Mouse (Mus musculus): ENCODE data around the gene Chd1.
"Not testable (repeated sequence)": the region's sequence is repeated elsewhere in the genome, so short reads cannot be mapped to it uniquely, and the experiment has no call there.

The Chd1 gene

GRCm38 (mm10) chr17:15737346-15737917, 32.7 kb downstream of the Chd1 start:
- DNase-seq (ENCODE audit: low spot score): no peak

DNA sequence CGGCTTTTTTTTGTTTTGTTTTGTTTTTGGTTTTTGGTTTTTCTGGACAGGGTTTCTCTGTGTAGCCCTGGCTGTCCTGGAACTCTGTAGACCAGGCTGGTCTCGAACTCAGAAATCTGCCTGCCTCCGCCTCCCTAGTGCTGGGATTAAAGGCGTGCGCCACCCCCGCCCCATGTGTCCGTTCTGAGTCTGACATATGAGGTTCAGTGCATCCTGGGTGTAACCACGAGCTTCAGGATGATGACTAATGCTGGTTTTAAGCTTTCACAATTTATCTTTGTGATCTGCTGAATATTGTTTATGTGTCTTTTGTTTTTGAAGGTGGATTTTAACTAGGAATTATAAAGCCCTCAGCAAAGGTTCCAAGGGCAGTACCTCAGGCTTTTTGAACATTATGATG, 37.1 kb downstream of the Chd1 start:
- DNase-seq (ENCODE audit: low spot score): no peak

DNA sequence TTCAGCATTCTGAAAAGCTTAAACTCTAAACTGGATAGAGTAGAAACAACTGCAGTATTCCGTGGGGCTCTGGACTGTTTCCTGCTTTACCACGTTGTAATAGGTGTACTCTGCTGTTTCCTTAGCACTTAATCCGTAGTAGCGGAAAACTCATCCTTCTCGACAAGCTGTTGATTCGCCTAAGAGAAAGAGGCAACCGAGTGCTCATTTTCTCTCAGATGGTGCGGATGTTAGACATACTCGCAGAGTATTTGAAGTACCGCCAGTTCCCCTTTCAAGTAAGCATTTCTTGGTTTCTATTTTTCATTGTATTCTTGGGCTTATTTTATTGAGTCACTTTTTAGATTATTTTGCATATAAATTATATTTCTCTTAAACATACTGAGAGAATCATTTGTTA, 38.2 kb downstream of the Chd1 start:
- DNase-seq (ENCODE audit: low spot score): no peak

DNA sequence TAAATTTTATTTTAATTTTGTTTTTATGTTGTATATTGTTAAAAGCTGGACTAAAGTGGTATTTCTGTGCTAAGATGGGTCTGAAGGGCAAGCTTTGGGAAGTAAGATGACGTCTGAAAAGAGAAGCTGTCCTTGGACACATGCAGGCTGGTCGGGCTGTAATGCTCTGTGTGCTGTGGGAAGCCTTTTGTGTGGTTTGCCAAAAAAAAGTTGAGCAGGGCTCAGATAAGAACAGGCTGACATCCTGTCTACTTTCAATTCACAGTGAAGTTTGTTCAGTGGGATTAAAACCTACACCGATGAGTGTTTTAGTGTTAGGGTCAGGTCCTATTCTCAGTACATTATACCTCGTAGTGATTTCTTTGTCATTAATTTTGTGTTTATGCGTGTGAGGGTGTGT, 38.6 kb downstream of the Chd1 start:
- DNase-seq (ENCODE audit: low spot score): no peak

- DNase-seq (ENCODE audit: low spot score): no peak
Observed at GRCm38 (mm10) chr17:15746696-15747095, 41.9 kb downstream of the Chd1 start.

GRCm38 (mm10) chr17:15748022-15748421, 43.3 kb downstream of the Chd1 start:
- no peak for DNase-seq (ENCODE audit: low spot score)

DNA sequence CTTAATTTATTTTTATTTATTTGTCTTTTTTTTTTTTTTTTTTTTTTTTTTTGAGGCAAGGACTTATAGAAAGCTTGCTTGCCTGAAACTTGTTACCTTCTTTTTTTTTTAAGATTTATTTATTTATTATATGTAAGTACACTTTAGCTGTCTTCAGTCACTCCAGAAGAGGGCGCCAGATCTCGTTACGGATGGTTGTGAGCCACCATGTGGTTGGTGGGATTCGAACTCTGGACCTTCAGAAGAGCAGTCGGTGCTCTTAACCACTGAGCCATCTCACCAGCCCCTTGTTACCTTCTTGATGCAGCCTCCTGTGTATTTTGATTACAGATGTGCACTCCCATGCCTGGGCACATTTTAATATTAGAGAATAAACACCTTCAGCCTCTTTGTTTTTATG, 46.5 kb downstream of the Chd1 start:
- not testable (repeated sequence) for DNase-seq (ENCODE audit: low spot score)

DNA sequence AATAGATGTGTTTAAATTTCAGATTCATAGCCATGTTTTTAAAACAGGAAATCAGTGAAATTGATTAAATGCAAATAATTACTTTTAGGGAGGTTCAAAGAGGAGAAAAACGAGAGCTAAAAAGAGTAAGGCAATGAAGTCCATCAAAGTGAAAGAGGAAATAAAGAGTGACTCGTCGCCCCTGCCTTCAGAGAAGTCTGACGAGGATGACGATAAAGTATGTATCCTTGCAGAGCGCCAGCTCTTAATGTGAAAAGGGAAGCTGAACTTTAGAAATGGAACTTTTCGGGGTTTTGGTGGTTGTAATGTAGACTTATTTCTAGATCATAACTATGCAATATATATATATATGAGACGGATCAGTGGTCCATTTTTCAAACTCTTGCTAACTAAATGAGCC, 56.4 kb downstream of the Chd1 start:
- DNase-seq (ENCODE audit: low spot score): no peak

DNA sequence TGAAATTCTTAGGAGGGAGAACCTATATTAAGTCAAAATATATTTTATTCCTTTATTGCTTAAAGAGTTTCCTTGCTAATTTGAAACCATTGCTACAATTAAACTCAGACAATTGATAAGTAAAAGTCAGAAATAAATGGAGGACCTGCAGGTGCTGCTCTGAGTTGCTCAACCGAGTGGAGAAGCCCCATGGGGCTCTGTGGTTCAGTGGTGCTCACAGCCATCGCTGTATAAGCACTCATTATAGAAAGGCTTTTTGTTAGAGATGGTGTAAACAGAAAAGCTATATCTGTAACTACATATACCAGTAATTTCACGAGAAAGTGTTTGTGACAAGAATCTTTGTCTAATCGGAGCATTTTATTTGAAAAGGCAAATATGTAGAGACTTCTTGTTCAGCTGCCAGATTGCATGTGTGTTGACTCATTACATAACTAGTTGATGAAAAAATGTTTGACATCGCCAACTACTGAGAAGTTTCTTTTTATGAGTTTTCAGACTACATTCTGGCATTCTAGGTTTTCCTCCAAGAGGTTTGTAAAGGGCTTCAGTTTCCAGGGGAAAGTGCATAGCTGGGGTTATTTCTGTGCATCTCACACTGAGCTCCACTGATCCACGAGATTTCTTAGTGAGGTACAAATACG, 64.4 kb downstream of the Chd1 start:
- DNase-seq (ENCODE audit: low spot score): no peak

- no peak for DNase-seq (ENCODE audit: low spot score)
Observed at GRCm38 (mm10) chr17:15773956-15774355, 69.2 kb downstream of the Chd1 start.

DNA sequence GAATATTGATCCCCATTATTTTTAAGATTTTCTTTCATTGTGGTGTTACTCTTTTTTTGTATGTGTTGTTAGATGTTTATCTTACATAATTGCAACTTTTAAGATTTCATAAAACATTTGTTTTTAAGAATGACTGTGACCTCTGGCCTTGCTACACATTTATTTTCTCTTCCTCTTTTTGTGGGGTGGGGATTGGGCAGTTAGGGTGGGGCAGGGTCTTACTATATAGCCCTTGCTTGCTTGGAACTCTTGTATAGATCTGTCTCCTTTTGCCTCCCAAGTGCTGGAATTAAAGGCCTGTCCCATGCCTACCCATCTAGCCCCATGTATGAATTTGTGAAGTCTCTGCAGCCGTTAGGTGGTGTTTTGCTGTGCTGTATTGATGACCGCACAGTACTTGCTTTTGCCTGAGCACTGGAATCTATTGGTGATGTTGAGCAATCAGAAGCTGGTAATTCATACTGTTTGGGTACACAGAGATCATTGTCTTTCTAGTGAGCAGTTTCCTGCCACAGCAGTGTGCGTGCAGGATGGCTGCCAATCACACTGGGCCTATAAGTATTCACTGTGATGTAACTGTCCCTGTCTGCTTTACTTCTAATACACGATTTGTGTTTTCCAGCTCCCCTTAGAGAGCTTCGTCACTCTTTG, 69.9 kb downstream of the Chd1 start:
- no peak for DNase-seq (ENCODE audit: low spot score)

- DNase-seq (ENCODE audit: low spot score): no peak
Observed at GRCm38 (mm10) chr17:15776349-15776748, 71.6 kb downstream of the Chd1 start.

- DNase-seq (ENCODE audit: low spot score): no peak
Observed at GRCm38 (mm10) chr17:15777979-15778378, 73.2 kb downstream of the Chd1 start.

- no peak for DNase-seq (ENCODE audit: low spot score)
Observed at GRCm38 (mm10) chr17:15787036-15787435, 82.3 kb downstream of the Chd1 start.

DNA sequence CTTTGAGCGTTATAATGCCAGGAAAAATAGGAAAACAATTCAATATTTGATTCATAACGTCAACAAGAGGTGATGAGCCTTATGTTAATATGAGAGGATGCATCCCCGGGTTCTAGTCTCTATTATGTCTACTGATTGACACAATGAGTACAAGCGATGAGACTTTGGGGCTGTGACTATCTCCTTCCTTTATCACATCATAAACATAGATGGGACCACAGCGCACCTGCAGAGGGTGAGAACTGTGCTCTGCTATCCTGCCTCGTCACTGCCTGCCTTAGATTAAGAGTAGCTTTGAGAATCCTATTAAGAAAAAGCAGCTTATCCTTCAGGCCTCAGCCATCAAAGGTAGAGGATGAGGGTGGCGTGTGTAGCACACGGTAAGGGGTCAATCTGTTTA, 85.9 kb downstream of the Chd1 start:
- no peak for DNase-seq (ENCODE audit: low spot score)

GRCm38 (mm10) chr17:15799195-15799793, 94.5 kb downstream of the Chd1 start:
- DNase-seq (ENCODE audit: low spot score): no peak

DNA sequence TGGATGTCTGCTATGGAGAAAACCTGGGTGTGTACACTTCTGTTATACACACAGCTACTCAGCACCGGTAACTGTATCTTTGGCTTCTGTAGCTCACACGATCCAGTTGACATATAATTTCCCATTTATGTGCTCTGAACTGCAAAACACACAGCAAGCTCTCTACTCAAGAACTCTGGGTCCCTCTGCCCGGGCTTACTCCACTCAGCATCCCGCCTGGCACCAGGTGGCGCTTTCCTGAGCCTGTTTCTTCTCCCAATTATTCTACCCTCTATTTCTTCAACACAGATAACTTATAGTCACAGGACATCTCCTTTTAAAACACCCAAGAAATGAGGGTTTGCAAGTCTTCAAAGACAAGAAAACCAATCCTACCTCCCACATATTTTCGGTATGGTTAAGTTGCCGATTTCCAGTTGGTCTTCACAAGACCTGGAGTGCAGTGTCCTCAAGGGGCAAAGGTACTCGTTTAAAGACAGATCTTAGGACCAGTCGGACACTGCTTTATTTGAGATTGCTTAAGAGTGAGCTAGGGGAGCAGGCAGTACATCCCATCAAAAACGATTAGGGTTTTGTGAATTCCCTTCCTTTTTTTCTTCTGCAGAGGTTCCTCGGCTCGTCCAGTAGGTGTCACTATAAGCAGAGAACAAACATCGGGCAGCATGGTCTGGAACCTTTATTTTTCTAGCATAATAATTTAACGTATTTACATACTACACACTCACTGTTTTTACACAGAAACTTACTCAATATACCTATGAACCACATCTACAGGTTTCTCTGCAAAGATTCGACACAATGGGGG, 99.4 kb downstream of the Chd1 start:
- DNase-seq (ENCODE audit: low spot score): no peak

- no peak for DNase-seq (ENCODE audit: low spot score)
Observed at GRCm38 (mm10) chr17:15807295-15807984, 102.7 kb downstream of the Chd1 start.

GRCm38 (mm10) chr17:15808015-15808414, 103.2 kb downstream of the Chd1 start:
- DNase-seq (ENCODE audit: low spot score): no peak

- no peak for DNase-seq (ENCODE audit: low spot score)
Observed at GRCm38 (mm10) chr17:15808468-15809374, 104.0 kb downstream of the Chd1 start.

- DNase-seq (ENCODE audit: low spot score): no peak
Observed at GRCm38 (mm10) chr17:15809949-15810348, 105.2 kb downstream of the Chd1 start.

All from ovary, postnatal 10 days (tissue).